Mouse (Mus musculus) lung, postnatal 0 days (tissue): ENCODE results near the gene Ephb4.

ENCODE experiments used
- CTCF ChIP-seq: IDR thresholded peaks from 2 replicates; pipeline ENCODE4 v1.5.1; 2016; ENCODE audit warnings: antibody characterized with exemption, mild to moderate bottlenecking
- EP300 ChIP-seq: IDR thresholded peaks from 2 replicates; pipeline ENCODE4 v1.6.1; 2016; ENCODE audit warnings: antibody characterized with exemption, mild to moderate bottlenecking, control low read depth

GRCm38 (mm10) chr5:137354091-137354490 is 4.2 kb downstream of the Ephb4 start:
- no peak for TF ChIP-seq CTCF
- TF ChIP-seq EP300, result no peak
